Mouse (Mus musculus): ENCODE measurements at regions not wholly inside any gene's neighbourhood (a gene's known extent, or its start where the extent isn't known, plus 50 kb on each side); places are given as distances from the start of the nearest gene placed in this dataset.

- no peak for DNase-seq (ENCODE audit: low read depth, low spot score)
Observed at GRCm38 (mm10) chr4:142470784-142471183, 231.6 kb upstream of the Kazn start.

GRCm38 (mm10) chr4:142467920-142468319, 228.7 kb upstream of the Kazn start:
- DNase-seq (ENCODE audit: low read depth, low spot score) = no peak

GRCm38 (mm10) chr4:142465226-142465625, 226.0 kb upstream of the Kazn start:
- DNase-seq (ENCODE audit: low read depth, low spot score) = no peak

GRCm38 (mm10) chr4:142464066-142464465, 224.9 kb upstream of the Kazn start:
- no peak for DNase-seq (ENCODE audit: low read depth, low spot score)

- no peak for DNase-seq (ENCODE audit: low read depth, low spot score)
Observed at GRCm38 (mm10) chr4:142460468-142461086, 221.4 kb upstream of the Kazn start.

- DNase-seq (ENCODE audit: low read depth, low spot score) = no peak
Observed at GRCm38 (mm10) chr4:142452614-142453013, 213.4 kb upstream of the Kazn start.

- no peak for DNase-seq (ENCODE audit: low read depth, low spot score)
Observed at GRCm38 (mm10) chr4:142450884-142451283, 211.7 kb upstream of the Kazn start.

- peak; percentile 27 for DNase-seq (ENCODE audit: low read depth, low spot score)
Observed at GRCm38 (mm10) chr4:142449713-142450112, 210.5 kb upstream of the Kazn start.

GRCm38 (mm10) chr4:142449198-142449702, 210.0 kb upstream of the Kazn start:
- no peak for DNase-seq (ENCODE audit: low read depth, low spot score)

GRCm38 (mm10) chr4:142447529-142447928, 208.3 kb upstream of the Kazn start:
- no peak for DNase-seq (ENCODE audit: low read depth, low spot score)

- DNase-seq (ENCODE audit: low read depth, low spot score) = no peak
Observed at GRCm38 (mm10) chr4:142441045-142441444, 201.8 kb upstream of the Kazn start.

GRCm38 (mm10) chr4:142439450-142440183, 200.4 kb upstream of the Kazn start:
- no peak for DNase-seq (ENCODE audit: low read depth, low spot score)

- DNase-seq (ENCODE audit: low read depth, low spot score) = no peak
Observed at GRCm38 (mm10) chr4:142424596-142424995, 185.4 kb upstream of the Kazn start.

- no peak for DNase-seq (ENCODE audit: low read depth, low spot score)
Observed at GRCm38 (mm10) chr4:142420427-142420826, 181.2 kb upstream of the Kazn start.

- DNase-seq (ENCODE audit: low read depth, low spot score) = no peak
Observed at GRCm38 (mm10) chr4:142414874-142415273, 175.7 kb upstream of the Kazn start.

GRCm38 (mm10) chr4:142411792-142412191, 172.6 kb upstream of the Kazn start:
- no peak for DNase-seq (ENCODE audit: low read depth, low spot score)

GRCm38 (mm10) chr4:142410596-142411573, 171.7 kb upstream of the Kazn start:
- DNase-seq (ENCODE audit: low read depth, low spot score) = no peak

- DNase-seq (ENCODE audit: low read depth, low spot score) = no peak
Observed at GRCm38 (mm10) chr4:142397858-142398257, 158.7 kb upstream of the Kazn start.

- peak; percentile 17 for DNase-seq (ENCODE audit: low read depth, low spot score)
Observed at GRCm38 (mm10) chr4:142392924-142393323, 153.7 kb upstream of the Kazn start.

GRCm38 (mm10) chr4:142390531-142391195, 151.5 kb upstream of the Kazn start:
- no peak for DNase-seq (ENCODE audit: low read depth, low spot score)

- DNase-seq (ENCODE audit: low read depth, low spot score) = no peak
Observed at GRCm38 (mm10) chr4:142388476-142388875, 149.3 kb upstream of the Kazn start.

Measured in embryo, embryonic 11.5 days (tissue).